Mouse (Mus musculus) adrenal gland, postnatal 4 days (tissue): ENCODE results near the gene Slc4a4. TPM values are rescaled to one million over a fixed set of nuclear protein-coding genes. Genes with fewer than 3 reads are reported as not detected.
"Not testable (repeated sequence)": the region's sequence is repeated elsewhere in the genome, so short reads cannot be mapped to it uniquely, and the experiment has no call there.

ENCODE experiments used
- DNase-seq, 2 experiments: peaks; one replicate each; pipeline ENCODE4 v3.0.0; 2021 to 2022; ENCODE audit warnings: low spot score in 2 of 2, mixed read lengths in 2 of 2
- total RNA-seq, 2 experiments: library from RNA; stranded (reverse); gene quantifications; 2 replicates each; pipeline ENCODE4 v1.2.3; 2021

Slc4a4 gene
- total RNA-seq, 2 experiments from 2014 or later = 23.3 to 45.1 TPM

DNA sequence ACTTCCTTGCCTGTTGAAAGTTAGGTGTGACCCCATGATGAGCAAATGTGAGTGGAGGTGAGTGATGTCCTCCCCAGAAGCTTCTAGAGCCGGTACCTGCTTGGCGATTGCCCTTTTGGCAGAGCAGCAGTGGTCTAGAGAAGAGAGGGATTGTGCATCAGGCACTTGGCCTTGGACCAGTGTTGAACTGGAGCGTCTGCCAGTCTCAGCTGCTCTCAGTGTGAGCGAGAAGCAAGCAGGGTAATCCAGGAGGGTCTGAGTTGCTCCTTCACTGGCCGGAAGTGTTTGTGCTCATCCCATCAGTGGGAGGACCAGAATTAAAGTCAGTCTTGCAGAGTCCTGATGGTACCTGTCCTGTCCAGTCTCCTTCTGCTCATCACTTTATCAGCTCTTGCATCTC is 181.5 kb downstream of the Slc4a4 start:
- DNase-seq = no peak

DNA sequence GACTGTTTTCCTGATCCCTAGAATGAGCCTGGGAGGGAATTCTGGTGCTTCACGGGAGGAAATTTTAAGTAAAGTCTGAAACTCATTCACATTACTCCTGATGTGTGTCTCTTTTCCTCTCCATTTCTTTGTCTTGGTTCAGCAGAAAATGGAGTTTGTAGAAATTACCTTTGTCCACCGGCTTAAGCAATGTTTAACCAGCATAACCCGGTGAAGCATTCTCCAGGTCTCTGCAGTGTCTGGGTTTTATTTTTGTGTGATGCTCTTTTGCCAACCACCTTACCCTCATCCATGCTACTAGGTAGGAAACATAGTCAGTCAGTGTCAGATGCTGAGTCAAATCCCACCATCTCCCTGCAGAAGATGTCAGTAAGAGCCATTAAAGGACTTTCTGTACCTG is 183.4 kb downstream of the Slc4a4 start:
- no peak for DNase-seq

DNA sequence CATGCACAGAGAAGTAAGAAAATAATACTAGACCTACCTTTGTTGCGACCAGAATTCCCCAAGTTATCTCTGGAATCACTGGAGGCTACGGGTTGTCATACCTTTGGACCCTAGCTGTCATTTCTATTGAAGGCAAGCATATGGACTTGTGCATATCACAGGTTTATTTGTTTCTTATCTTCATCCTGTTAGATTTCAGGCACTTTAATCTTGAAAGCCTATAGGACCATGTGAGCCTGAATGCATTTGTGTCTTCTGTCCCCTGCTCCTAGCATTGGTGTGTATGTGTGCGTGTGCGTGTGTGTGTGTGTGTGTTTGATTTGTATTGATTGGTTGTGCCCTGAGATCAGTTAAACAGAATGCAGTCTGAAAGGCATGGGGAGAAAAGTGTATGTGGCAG is 185.3 kb downstream of the Slc4a4 start:
- no peak for DNase-seq

DNA sequence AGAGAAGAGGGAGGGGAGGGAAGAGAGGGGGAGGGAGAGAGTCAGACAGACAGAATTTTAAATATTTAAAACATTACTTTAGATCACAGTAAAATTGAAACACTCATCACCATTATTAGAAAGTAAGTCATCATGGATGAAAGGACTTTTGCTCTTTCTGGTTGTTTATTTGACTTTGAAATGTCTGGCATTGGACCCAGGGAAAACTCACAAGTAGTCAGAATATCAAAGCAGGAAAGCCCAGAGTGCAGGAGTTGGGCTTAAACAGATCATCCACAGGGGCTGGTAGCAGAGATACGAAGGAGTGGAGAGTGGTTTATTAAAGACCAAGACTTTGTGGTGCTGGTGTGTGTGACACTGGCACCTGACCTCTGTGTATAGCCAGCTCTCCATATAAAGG is 191.1 kb downstream of the Slc4a4 start:
- no peak for DNase-seq

DNA sequence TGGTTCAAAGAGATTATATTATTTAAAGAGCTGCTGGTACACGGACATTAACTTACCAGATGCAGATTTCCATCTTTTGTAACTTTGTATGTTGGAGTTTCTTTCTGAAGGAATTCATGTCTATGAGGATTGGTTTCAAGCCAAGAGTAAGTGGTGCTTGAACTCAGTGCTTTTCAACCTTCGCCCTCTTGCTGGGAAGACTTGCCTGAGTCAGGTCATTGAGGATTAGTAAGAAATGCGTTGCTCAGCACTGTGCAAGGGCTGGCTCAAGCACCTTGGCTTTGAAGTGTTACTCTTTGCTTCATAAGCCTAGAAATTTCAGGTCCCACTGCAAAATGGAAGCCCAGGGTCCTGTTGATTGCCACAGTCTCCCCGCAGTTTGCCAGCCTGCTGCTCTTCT is 196.9 kb downstream of the Slc4a4 start:
- DNase-seq = no peak

DNA sequence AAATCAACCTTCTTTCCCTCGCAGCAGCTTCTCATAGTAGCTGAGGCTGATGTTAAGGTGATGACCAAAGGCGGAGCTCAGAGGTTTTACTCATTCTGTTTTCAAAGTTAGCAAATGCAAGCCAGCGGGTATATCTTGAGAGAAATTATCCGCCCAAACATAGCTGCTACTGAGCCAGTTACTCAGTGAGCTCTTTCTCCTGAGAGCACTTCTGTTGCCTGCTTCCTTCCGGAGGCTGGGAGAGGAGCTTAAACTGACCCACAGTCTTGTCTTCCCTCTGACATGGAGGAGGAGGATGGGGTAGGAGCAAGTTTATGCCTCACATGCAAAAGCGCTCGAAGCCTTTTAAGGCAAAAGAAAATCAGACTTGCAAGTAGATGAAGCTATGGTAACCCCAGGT is 201.3 kb downstream of the Slc4a4 start:
- DNase-seq = no peak

DNA sequence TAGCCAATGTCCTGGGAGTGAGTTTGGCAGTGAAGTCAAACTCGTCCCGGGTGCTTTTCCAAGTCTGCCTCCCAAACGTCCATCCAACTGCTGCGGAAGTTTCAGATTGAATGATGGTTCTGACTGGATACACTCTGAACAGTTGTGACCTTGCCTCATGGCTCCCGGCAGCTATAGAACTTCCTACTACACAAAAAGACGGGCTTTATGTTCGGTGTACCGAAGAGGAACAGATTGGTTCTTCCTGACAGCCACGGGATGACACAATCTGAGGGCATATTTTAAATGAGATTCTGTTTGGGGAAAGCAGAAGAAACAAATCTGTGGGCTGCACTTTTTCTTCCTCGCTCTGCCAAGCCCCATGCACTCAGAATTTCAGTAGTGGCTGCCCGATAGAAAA is 201.8 kb downstream of the Slc4a4 start:
- no peak for DNase-seq

DNA sequence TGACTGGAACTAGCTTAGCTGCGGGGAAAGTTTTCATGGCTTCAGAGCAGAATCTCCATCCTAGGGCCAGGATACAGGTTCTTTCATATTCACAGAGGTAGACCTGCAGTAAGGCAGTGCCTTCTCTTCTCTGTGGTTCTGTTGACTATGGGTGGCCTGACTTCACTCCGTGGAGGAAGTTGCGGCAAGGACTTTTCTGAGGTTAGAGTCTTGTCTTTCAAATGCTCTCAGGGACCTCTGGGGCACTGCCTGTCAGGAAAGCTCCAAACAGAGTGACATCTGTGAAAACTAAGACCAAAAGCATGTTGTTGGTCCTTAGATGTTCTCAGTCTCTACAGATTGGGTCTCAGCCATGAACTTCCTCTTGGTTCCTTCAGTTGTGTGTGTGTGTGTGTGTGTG is 203.5 kb downstream of the Slc4a4 start:
- DNase-seq = no peak

DNA sequence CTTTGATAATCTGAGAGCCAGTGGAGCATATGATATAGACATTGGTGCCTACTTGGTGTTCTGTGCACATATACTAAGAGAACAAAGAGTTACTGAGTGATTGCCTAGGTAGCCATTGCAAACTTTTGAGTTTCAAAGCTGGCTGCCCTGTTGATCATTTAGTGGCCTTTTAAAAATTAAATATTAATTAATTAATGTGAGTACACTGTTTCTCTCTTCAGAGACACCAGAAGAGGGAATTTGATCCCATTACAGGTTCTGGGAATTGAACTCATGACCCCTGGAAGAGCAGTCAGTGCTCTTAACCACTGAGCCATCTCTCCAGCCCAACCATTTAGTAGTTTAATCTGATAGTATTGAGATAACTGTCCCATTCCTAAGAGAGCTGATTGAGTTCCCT is 209.8 kb downstream of the Slc4a4 start:
- no peak for DNase-seq

DNA sequence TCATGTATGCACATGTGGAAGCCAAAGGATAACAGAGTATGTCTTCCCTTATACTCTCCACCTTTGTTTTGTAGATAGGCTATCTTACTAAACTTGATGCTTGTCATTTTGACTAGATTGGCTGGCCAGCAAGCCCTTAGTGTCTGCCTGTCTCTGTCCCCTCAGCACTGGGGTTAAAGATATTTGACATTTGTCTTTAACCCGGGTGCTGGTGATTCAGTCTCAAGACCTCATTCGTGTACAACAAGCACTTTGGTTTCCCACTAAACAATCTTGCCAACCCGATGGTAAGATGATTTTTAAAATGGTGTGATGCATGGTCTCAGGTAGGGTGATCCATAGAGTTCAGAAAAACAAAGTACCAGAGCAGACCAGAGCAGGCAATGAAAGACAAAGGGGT is 210.7 kb downstream of the Slc4a4 start:
- DNase-seq = no peak

DNA sequence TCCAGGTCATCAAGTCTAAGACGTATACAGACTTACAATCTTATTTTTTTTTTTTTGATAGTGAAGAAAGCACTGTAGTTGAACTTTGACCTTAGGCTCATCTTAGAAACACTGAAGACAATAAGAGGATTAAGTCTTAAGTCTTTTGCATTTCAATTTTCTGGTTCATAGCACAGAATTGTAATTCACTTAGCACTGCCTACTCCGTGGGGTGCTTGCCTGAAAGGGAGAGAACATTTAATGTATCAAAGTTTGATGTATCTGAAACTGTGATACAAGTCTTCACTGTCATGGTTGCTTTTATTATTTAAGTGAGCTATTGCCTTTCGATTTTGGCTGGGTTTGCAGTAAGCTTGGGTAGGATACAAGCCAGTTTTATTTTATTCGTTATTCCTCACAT is 211.5 kb downstream of the Slc4a4 start:
- DNase-seq = no peak

DNA sequence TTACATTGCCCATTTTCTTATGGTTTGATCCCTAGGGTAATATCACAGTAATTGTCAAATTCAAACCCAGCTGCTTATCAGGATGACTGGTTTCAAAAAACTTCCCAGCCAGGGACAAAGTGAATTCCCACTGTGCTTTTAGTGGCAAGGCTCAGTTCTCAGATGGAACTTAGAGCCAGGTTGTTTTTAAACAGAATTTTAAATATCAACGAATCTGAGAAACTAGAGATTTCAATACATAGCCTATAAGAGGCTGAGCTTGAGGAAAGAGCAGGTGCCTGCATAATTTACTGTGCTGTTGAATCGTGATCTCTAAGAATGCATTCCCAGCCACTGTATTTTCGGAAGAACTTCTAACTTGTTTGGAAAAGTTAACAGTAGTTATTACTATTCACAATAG is 213.3 kb downstream of the Slc4a4 start:
- no peak for DNase-seq

DNA sequence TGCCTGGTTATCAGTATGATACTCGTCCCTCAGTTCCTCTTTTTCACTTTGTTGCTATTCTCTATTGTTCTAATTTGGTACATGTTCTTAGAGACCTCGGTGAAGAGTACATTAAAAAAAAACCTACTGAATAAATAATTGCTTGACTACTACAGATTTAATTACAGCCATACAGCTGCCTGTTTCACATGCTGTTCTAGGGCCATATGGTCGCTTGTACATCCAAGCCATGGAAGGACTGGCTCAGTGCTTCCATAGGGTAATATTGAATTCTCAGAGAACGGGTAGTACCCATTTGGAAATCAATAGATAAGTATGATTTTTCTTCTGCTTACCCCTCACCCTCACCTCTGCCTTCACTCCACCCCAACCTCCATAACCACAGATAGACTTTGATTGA is 215.9 kb downstream of the Slc4a4 start:
- DNase-seq = no peak

DNA sequence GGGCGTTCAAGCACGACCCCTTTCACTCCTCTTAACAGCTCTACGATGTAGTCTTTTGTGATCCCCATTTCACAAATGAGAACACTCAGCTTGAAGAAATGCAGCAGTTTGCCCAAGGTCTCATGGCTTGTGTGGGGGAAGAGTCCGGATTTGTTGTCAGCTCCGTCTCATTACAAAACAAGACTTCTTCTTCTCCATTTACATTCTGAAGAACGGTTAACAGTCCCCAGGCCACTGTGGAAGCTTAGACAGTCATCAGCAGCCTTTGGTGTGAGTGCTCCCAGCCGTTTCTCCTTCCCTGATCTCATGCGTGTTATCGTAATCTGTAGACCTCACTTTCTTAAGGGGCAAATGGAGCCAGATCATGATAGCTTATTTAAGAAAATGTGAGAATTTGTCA is 218.7 kb downstream of the Slc4a4 start:
- no peak for DNase-seq

DNA sequence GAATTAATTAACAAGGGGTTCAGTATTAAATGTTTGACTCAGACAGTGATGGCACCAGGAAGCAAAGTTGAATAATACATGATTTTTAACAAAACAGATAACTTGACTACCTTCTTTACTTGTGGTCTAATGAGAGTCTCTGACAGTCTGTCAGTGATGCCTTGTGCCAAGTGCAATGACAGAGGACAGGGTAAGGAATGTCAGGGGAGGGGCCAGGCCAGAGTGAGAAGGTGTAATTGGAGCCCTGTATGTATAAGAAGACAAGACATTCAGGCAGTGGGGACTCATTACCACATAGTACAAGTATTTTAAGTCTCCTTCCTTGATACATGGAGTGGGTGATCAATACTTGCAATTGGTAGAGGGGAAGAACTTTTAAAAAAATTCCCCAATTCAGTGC is 219.6 kb downstream of the Slc4a4 start:
- DNase-seq = no peak

DNA sequence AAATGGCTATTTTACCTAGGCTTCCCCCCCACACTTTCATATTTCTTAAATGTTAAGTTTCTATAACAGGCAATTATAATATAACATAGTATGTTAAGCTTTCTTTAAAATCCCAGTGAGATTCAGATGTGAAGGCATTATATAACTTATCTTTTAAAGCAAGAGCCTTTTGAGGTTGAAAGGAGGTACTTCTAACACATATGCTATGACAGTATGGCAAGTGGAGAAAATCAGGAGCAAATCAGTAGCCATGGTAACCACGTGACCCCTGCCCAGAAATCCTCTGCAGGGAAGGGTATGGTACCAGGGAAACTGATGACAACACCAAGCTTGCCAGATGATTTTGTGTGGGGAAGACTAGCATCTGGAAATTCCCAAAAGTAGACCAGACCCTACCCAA is 222.2 kb downstream of the Slc4a4 start:
- no peak for DNase-seq

DNA sequence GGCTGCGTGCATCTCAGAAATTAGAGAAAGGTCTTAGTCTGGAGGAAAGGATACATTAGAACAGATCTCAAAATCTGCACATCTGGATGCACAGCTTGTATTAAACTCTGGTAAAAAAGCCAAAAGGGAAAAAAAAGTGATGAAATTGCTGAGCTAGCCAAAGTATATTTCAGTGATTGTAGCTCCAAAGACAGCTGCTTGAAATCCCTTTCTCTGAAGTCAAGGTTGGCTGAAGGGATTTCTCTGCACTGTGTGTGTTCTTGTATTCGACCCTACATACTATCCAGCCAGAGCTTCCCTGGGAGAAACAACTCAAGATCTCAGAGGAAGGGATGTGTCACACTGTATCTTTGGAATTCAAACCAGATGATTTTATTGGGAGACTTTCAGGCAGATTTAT is 223.2 kb downstream of the Slc4a4 start:
- no peak for DNase-seq

DNA sequence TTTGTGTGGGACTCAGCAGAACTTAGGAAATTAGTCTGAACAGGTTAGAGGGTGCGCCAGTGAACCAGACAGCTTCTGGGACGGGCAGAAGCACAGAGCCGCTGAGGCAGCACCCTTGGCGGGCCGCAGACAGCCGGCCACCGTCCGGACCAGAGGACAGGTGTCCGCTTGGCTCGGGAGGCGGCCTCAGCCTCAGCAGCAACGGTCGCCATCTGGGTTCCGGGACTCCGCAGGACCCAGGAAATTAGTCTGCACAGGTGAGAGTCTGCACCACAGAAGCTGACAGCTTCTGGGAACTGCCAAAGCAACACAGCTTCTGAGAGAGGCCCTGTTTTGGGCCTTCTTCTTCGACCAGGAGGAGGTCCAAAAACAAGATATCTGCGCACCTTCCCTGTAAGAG is 225.4 kb downstream of the Slc4a4 start:
- DNase-seq = not testable (repeated sequence)

DNA sequence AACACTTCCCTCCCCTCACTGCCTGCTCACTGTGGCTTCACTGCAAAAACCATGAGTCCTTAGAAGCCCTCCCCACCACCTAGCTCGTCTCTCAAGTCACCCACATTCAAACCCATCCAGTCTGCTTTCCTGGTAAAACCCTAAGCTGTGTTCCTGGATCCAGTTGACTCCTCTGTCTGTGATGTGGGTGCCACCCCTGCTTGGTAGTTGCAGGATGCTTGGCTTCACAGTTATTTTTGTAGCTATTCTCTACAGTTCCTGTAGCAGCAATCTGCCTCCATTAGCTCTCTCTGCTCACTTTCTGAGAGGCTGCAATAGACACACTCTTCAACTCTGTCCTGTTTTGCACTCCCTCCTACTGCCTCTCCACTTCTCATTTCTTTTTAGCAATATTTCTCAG is 234.3 kb downstream of the Slc4a4 start:
- DNase-seq = no peak

DNA sequence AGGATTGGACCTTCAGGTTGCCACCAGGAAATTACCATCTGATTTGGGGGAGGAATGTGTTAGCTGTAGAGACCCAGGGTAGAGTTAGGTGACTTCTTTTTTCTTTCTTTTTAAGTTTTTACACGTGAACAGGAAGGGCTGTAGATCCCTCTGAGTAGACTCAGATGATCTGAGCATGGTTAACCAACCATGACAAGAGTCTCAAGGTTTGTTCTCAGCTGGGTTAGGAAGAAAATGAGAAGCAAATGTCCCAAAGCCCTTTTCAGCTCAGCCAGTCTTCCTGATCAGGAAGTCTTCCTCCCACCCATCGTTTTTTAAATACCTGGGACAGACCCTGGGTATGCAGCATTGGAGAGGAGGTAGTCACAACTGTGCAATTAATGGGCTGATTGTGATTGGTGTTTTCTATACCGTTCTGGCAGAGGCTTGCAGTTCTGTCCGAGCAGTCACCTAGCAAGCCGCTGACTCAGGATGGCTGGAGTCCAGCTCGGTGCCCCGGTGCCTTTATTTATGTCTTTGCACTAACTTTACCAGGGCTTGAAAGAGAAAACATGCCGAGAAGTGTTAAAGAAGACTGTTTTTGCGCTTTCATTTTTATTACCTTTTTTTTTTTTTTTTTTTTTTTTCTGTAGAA is 236.8 kb downstream of the Slc4a4 start:
- DNase-seq = no peak

DNA sequence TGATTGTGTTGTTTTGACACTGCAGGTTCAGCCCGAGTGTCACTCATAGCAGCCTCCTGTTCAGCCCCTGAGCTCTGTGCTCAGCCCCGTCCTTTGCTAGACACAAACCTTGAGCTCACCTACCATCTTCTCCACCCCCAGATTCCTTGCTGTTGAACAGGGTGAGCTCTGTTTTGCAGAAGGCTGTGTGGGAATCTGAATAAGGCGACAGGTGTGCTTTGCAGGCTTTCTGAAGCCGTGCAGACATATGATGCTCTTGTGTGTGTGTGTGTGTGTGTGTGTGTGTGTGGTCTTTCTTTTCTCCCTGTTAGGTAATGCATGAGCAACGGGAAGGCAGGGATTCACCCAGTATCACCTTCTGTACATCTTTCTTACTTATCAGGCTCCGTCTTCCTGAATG is 241.6 kb downstream of the Slc4a4 start:
- DNase-seq = no peak

DNA sequence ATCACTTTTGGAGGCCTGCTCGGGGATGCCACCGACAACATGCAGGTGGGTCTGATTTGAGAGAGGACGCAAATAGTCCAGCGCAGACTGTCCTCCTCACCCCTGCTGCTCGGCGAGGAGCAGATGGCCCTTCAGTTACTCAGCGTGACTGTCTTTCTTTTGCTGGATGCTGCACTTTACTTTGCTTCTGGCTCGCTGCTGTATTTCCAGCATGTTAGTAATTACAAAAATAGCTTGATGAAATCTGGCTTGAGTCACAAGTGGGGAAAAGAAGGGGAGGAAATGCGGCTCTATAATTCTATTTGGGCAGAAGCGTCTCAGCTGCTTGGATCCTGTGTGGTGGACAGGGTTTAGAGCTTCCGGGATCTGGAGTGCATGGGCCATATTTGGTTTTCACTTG is 249.2 kb downstream of the Slc4a4 start:
- DNase-seq = no peak

DNA sequence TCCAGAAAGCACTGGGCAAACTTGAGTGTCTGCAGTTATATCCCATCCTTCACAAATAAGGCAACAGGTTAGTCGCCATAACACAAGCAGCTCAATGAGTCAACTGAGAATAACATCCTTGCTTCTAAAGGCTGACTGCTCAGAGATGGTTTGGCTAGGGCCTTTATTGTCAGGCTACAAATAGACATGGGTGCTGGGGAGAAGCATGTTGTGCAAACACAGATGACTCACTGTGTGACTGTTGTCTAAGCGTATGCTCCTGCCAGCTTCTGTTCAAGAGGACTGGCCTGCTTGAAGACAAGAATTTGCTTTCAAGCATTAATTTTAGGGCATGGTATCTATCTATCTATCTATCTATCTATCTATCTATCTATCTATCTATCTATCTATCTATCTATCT is 253.5 kb downstream of the Slc4a4 start:
- no peak for DNase-seq

DNA sequence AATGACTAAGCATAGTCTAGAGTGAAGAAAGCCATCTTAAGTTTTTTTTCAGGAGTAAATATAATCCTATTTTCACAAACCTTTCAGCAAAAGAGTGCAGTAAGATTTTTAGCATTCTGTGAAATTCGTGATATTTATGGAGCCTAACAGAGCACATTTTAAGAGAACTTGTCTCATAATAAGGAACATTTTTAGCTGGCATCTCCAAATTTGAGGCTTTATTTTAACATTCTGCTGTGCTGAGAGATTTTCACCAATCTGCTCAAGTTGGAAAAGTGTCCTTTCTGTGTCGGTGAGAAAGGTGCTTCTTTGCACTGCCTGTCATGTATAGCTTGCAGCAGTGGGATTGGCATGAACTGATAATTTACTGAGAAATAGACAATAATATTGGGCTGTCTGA is 255.1 kb downstream of the Slc4a4 start:
- DNase-seq = no peak
